Mouse (Mus musculus) forebrain, embryonic 11.5 days (tissue): ENCODE data around the gene Fbln2. TPM values are rescaled to one million over a fixed set of nuclear protein-coding genes. Genes with fewer than 3 reads are reported as not detected.

Source experiments
- ATAC-seq: fragments of 200-750 bp; cut with Nextera tagmentation; replicated peaks from 2 replicates; pipeline ENCODE4 v1.8.0; 2017; ENCODE audit warnings: moderate TSS enrichment; ENCODE audit not compliant: low FRiP score
- DNase-seq: peaks from one replicate; pipeline ENCODE4 v3.0.0-alpha.2; 2017; ENCODE audit warnings: low spot score
- H3K27ac ChIP-seq: fragments of 300-500 bp; sonication (generic); 2 replicates; pipeline ENCODE4 v1.5.1; 2014; ENCODE audit warnings: low read depth, low read length
- H3K27me3 ChIP-seq: fragments of 300-500 bp; sonication (generic); 2 replicates; pipeline ENCODE4 v1.6.1; 2014; ENCODE audit warnings: mild to moderate bottlenecking, low read length, mixed read lengths; ENCODE audit not compliant: control insufficient read depth, insufficient read depth
- H3K36me3 ChIP-seq: fragments of 300-500 bp; sonication (generic); 2 replicates; pipeline ENCODE4 v1.6.1; 2014; ENCODE audit warnings: mild to moderate bottlenecking, low read length, moderate library complexity, mixed read lengths; ENCODE audit not compliant: control insufficient read depth, insufficient read depth
- H3K4me1 ChIP-seq: fragments of 300-500 bp; sonication (generic); replicated peaks from 2 replicates; pipeline ENCODE4 v1.6.1; 2014; ENCODE audit warnings: low read length, mixed read lengths; ENCODE audit not compliant: control insufficient read depth, insufficient read depth
- H3K4me2 ChIP-seq: fragments of 300-500 bp; sonication (generic); 2 replicates; pipeline ENCODE4 v1.6.1; 2014; ENCODE audit warnings: low read depth, mild to moderate bottlenecking, low read length, moderate library complexity, mixed read lengths; ENCODE audit not compliant: severe bottlenecking
- H3K4me3 ChIP-seq: fragments of 300-500 bp; sonication (generic); 2 replicates; pipeline ENCODE4 v1.5.1; 2014; ENCODE audit warnings: low read depth, low read length
- H3K9ac ChIP-seq: fragments of 300-500 bp; sonication (generic); 2 replicates; pipeline ENCODE4 v1.6.1; 2014; ENCODE audit warnings: low read length
- H3K9me3 ChIP-seq: fragments of 300-500 bp; sonication (generic); 2 replicates; pipeline ENCODE4 v1.6.1; 2016; ENCODE audit warnings: low read length, mixed read lengths; ENCODE audit not compliant: control insufficient read depth
- WGBS: fragments of 180-500 bp; shearing (Covaris S2); extraction: QIAGEN DNeasy Blood & Tissue Kit; methylation state at CpG from one replicate; pipeline ENCODE4 v1.1.7; 2014; 5-methylcytosine and 5-hydroxymethylcytosine counted together
- polyA plus RNA-seq: library from polyadenylated mRNA; unstranded; fragments of >200 nt; fragmentation: Nextera tagmentation; extraction: Ambion mirVana; gene quantifications from 2 replicates; pipeline ENCODE4 v1.2.1, GENCODE M21; 2014

The Fbln2 gene
- polyA plus RNA-seq, 1 experiment from 2014 or later, result 38.9 TPM

- H3K4me3 ChIP-seq, result no peak overlapping the region
- 30% methylated on average over 4 of the region's 4 CpGs for WGBS
- DNase-seq (no peak), ATAC-seq (no peak)
- H3K9me3 ChIP-seq, result no peaks in the 10 kb centered on the region
- no peaks in the 10 kb centered on the region for H3K27me3 ChIP-seq
- no peaks in the 10 kb centered on the region for H3K36me3 ChIP-seq
- H3K27ac ChIP-seq, result no peak overlapping the region
- peaks cover 4% of the 10 kb centered on the region; the same call in 1 of the 2 replicates for H3K4me1 ChIP-seq
- H3K9ac ChIP-seq, result no peak overlapping the region
- H3K4me2 ChIP-seq, result no peak overlapping the region
Observed at GRCm38 (mm10) chr6:91279477-91279876, 67.2 kb downstream of the Fbln2 start.

GRCm38 (mm10) chr6:91281206-91281605 lies 69.0 kb downstream of the Fbln2 start:
- 4% methylated on average over 6 of the region's 6 CpGs for WGBS
- peak; percentile 6; the same call in 1 of the 2 replicates for ATAC-seq

GRCm38 (mm10) chr6:91281747-91282146 lies 69.5 kb downstream of the Fbln2 start:
- 56% methylated on average over 5 of the region's 5 CpGs for WGBS
- Histone ChIP-seq H3K27me3 (peaks cover 8% of the 10 kb centered on the region; the same call in 1 of the 2 replicates), H3K27ac (no peak overlapping the region), H3K9ac (no peak overlapping the region), H3K4me1 (peaks cover 22% of the 10 kb centered on the region), H3K9me3 (no peaks in the 10 kb centered on the region), H3K4me3 (no peak overlapping the region), H3K36me3 (no peaks in the 10 kb centered on the region), H3K4me2 (no peak overlapping the region)
- ATAC-seq, result no peak
- no peak for DNase-seq

More at GRCm38 (mm10) chr6:91281206-91281605, 69.0 kb downstream of the Fbln2 start:
- H3K27ac ChIP-seq, result no peak overlapping the region
- no peak overlapping the region for H3K4me3 ChIP-seq
- no peak overlapping the region for H3K9ac ChIP-seq
- peak; percentile 93 for DNase-seq
- peaks cover 6% of the 10 kb centered on the region; the same call in 1 of the 2 replicates for H3K27me3 ChIP-seq
- no peak overlapping the region for H3K4me2 ChIP-seq
- H3K9me3 ChIP-seq, result no peaks in the 10 kb centered on the region
- peaks cover 19% of the 10 kb centered on the region for H3K4me1 ChIP-seq
- no peaks in the 10 kb centered on the region for H3K36me3 ChIP-seq

- Histone ChIP-seq H3K4me2 (no peak overlapping the region), H3K27ac (no peak overlapping the region), H3K36me3 (no peaks in the 10 kb centered on the region), H3K27me3 (peaks cover 8% of the 10 kb centered on the region; the same call in 1 of the 2 replicates), H3K4me3 (no peak overlapping the region), H3K4me1 (peaks cover 22% of the 10 kb centered on the region), H3K9ac (no peak overlapping the region), H3K9me3 (no peaks in the 10 kb centered on the region)
- WGBS, result 68% methylated on average over 7 of the region's 7 CpGs
- DNase-seq (no peak), ATAC-seq (no peak)
Observed at GRCm38 (mm10) chr6:91283031-91283430, 70.8 kb downstream of the Fbln2 start.

- DNase-seq, result peak; percentile 84
- peak overlapping the region; percentile 66 for H3K9ac ChIP-seq
- WGBS, result 3% methylated on average over 35 of the region's 35 CpGs
- no peaks in the 10 kb centered on the region for H3K36me3 ChIP-seq
- peak overlapping the region; percentile 27 for H3K4me3 ChIP-seq
- H3K9me3 ChIP-seq, result no peaks in the 10 kb centered on the region
- peak; percentile 76 for ATAC-seq
- peak overlapping the region; percentile 81 for H3K4me2 ChIP-seq
- peaks cover 8% of the 10 kb centered on the region; the same call in 1 of the 2 replicates for H3K27me3 ChIP-seq
- H3K27ac ChIP-seq, result peak overlapping the region; percentile 46
- H3K4me1 ChIP-seq, result peaks cover 25% of the 10 kb centered on the region
Observed at GRCm38 (mm10) chr6:91284521-91285449, 72.5 kb downstream of the Fbln2 start.

- peaks cover 25% of the 10 kb centered on the region for H3K4me1 ChIP-seq
- H3K36me3 ChIP-seq, result no peaks in the 10 kb centered on the region
- H3K9me3 ChIP-seq, result no peaks in the 10 kb centered on the region
- H3K27me3 ChIP-seq, result peaks cover 8% of the 10 kb centered on the region; the same call in 1 of the 2 replicates
- ATAC-seq (peak; percentile 69), DNase-seq (peak; percentile 94)
- under 1% methylated on average over 28 of the region's 28 CpGs for WGBS
- H3K4me3 ChIP-seq, result peak overlapping the region; percentile 27
- peak overlapping the region; percentile 37; the same call in 1 of the 2 replicates for H3K27ac ChIP-seq
- H3K4me2 ChIP-seq, result peak overlapping the region; percentile 81
- peak overlapping the region; percentile 66 for H3K9ac ChIP-seq
Observed at GRCm38 (mm10) chr6:91285450-91285790, 73.2 kb downstream of the Fbln2 start.

GRCm38 (mm10) chr6:91285814-91286545 lies 73.7 kb downstream of the Fbln2 start:
- Histone ChIP-seq H3K4me1 (peaks cover 25% of the 10 kb centered on the region), H3K9ac (peak overlapping the region; percentile 66), H3K27ac (no peak overlapping the region), H3K4me3 (peak overlapping the region; percentile 27; the same call in 1 of the 2 replicates), H3K9me3 (no peaks in the 10 kb centered on the region), H3K27me3 (peaks cover 8% of the 10 kb centered on the region; the same call in 1 of the 2 replicates), H3K36me3 (no peaks in the 10 kb centered on the region), H3K4me2 (peak overlapping the region; percentile 81)
- WGBS, result 30% methylated on average over 30 of the region's 30 CpGs
- no peak for ATAC-seq
- DNase-seq, result peak; percentile 70

- DNase-seq (peak; percentile 93), ATAC-seq (peak; percentile 36)
- Histone ChIP-seq H3K27me3 (peaks cover 8% of the 10 kb centered on the region; the same call in 1 of the 2 replicates), H3K27ac (no peak overlapping the region), H3K9me3 (no peaks in the 10 kb centered on the region), H3K36me3 (no peaks in the 10 kb centered on the region), H3K4me2 (peak overlapping the region; percentile 5; the same call in 1 of the 2 replicates), H3K4me3 (no peak overlapping the region), H3K9ac (no peak overlapping the region), H3K4me1 (peaks cover 25% of the 10 kb centered on the region)
- WGBS, result 2% methylated on average over 15 of the region's 15 CpGs
Observed at GRCm38 (mm10) chr6:91286624-91287023, 74.4 kb downstream of the Fbln2 start.
